Mouse (Mus musculus): Measurements from ENCODE around the gene Gm9945.
A peak's percentile ranks its signal among the peaks of the same experiment; 100 is the strongest.

The Gm9945 gene

GRCm38 (mm10) chr11:53479783-53480301 lies at the start of gene Gm9945, which contains the start of gene Sowaha:
TSS of gene Gm9945 (plus strand) at chr11:53480166.
TSS of gene Sowaha (minus strand) at chr11:53480274.
- no peak for DNase-seq (ENCODE audit: low spot score)

- no peak for DNase-seq (ENCODE audit: low spot score)
Measured at GRCm38 (mm10) chr11:53430300-53430669, 49.7 kb upstream of the Gm9945 start.

GRCm38 (mm10) chr11:53430670-53431346 lies 49.2 kb upstream of the Gm9945 start, which contains the start of the genes Uqcrq and Gdf9:
TSS of gene Uqcrq (minus strand) at chr11:53430831.
TSS of gene Gdf9 (plus strand) at chr11:53431023.
- DNase-seq (ENCODE audit: low spot score): peak; percentile 92

GRCm38 (mm10) chr11:53431347-53432056 lies 48.5 kb upstream of the Gm9945 start:
- no peak for DNase-seq (ENCODE audit: low spot score)

DNA sequence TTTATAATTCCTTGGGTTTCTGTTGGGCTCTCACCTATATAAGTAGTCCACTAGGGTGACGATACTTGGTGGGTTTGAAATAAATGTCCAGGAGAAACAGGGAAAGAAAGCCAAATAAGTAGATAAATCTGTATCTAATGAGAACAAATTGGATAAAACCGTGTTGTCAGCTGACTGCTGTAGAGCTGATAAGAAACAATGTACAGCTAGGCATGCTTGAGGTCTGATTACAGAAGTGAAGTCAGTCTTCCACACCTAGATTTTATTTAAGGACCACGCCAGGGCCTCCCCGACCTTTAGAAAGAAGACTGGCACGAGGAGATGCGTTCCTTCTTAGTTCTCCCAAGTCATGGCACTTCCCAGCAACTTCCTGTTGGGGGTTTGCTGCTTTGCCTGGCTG lies 46.9 kb upstream of the Gm9945 start:
- no peak for DNase-seq (ENCODE audit: low spot score)

DNA sequence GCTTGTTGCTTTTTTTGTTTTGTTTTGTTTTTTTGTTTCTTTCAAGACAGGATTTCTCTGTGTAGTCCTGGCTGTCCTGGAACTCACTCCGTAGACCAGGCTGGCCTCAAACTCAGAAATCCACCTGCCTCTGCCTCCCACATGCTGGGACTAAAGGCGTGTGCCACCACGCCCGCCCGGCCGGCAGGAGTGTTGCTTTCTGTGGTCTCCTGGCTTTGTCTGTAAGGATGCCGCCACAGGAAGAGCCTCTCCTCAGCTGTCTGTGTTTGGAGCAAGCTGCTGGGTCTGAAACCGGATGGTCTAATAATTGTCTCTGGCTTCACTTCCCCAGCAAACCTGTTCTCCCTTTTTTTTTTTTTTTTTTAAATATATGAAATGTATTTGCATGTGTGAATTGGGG lies 44.5 kb upstream of the Gm9945 start:
- no peak for DNase-seq (ENCODE audit: low spot score)

GRCm38 (mm10) chr11:53436338-53436737 lies 43.6 kb upstream of the Gm9945 start:
- DNase-seq (ENCODE audit: low spot score): no peak

- no peak for DNase-seq (ENCODE audit: low spot score)
Measured at GRCm38 (mm10) chr11:53441921-53442320, 38.0 kb upstream of the Gm9945 start.

DNA sequence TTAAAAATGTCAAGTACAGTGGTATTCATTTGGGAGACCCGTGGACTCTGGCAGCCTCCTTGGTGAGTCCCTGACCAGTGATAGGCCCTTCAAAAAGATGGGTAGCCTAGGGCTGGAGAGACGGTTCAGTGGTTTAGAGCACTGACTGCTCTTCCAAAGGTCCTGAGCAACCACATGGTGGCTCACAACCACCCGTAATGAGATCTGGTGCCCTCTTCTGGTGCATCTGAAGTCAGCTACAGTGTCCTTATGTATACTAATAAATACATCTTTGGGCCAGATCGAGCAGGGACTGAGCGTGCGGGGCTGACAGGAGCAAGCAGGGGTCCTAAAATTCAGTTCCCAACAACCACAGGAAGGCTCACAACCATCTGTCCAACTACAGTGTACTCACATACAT lies 36.1 kb upstream of the Gm9945 start:
- DNase-seq (ENCODE audit: low spot score): no peak

- no peak for DNase-seq (ENCODE audit: low spot score)
Measured at GRCm38 (mm10) chr11:53445562-53445961, 34.4 kb upstream of the Gm9945 start.

DNA sequence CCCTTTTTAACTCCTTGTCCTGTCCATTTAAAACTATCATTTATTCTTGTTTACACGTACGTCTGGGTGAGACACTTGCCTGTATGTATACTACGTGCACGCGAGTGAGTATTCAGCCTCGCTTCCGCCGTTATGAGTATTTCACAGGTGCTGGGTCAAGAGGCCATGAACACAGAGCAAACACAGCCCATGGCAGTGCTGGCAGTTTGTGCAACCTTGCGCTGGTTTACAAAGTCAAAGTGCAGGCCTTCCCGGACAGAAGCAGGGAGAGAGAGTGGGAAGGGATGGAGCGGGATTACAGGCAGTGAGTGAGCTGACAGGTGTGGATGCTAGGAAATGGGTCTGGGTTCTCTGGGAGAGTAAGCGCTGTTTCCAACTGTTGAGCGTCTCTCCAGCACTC lies 33.8 kb upstream of the Gm9945 start:
- no peak for DNase-seq (ENCODE audit: low spot score)

DNA sequence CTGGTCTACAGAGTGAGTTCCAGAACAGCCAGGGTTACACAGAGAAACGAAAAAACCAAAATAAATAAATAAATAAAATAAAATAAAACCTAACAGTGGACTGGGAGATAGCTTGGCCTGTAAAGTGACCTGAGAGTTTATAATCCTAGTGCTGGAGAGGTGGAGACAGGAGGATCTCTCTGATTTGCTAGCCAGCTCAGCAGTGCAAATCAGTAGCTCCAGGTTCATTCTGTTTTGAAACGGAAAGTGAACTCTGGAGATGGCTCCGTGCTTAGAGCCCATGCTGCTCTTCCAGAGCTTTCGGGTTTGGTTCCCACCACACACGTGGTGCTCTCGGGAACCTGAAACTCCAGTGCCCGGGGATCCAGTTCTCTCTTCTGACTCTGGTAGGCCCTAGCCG lies 32.0 kb upstream of the Gm9945 start:
- DNase-seq (ENCODE audit: low spot score): no peak

- no peak for DNase-seq (ENCODE audit: low spot score)
Measured at GRCm38 (mm10) chr11:53448529-53448928, 31.4 kb upstream of the Gm9945 start.

DNA sequence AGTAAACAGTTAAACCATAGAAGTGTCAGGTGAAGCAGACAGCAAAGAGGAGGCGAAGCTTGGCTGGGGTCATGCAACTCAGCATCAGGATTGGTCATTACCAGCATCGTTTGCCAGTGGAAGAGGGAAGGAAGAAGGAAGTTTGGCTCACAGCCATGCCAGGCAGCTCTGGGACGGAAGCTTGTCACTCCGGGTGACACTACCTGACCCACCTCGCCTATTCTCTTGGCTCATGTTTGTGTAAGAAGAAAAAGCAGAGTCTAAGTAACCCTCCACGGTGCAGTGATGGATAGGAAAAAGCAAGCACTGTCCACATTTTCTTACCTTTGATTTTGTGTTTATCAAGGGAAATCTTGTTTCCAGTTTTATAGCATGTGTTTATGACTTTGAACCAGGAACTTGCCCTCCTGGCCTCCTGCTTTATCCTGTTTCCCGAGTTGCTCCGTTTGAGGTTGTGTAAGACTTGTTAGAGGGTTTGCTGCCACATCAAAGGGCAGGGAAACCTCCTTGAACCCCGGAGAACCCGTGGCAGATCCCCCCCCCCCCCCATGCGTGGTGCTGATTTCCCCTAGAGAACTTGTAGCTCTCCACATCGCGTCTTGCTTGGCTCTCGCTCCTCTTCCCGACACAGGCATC lies 29.8 kb upstream of the Gm9945 start:
- DNase-seq (ENCODE audit: low spot score): no peak

DNA sequence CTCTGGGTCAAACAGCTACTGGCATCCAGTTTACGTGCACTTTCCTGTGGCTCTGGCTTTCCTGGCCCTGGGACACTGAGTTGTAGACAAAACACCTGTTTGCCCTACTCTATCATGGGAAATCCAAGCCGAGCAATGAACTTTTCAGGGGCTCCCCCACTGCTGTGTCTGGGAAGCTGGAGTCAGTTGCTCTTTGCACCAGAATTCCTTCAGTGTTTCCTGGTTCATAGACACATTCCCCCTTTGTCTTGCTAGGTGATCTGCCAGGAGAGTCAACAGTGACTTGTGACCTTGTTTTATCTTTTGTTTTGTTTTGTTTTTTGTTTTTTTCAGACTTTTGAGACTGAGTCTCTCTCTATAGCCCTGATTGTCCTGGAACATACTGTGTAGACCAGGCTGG lies 28.6 kb upstream of the Gm9945 start:
- no peak for DNase-seq (ENCODE audit: low spot score)

DNA sequence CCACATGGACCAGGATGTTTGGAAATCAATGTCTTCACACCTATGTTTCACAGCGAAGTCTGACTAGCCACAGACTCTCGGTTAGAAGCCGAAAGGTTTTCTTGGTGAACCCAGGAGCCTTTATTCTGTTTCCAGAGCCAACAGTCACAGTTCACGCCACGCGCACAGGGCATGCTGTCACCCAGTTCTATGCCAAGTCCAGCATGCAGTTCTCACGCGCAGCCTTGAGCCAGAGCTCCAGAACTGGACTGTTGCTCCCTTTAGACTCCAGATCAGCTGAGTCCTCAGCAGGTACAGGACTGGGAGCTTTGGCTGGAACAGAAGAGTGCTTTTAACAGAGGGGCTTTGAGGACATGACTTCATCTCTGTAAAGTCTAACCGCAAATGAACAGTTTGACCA lies 27.6 kb upstream of the Gm9945 start:
- no peak for DNase-seq (ENCODE audit: low spot score)

DNA sequence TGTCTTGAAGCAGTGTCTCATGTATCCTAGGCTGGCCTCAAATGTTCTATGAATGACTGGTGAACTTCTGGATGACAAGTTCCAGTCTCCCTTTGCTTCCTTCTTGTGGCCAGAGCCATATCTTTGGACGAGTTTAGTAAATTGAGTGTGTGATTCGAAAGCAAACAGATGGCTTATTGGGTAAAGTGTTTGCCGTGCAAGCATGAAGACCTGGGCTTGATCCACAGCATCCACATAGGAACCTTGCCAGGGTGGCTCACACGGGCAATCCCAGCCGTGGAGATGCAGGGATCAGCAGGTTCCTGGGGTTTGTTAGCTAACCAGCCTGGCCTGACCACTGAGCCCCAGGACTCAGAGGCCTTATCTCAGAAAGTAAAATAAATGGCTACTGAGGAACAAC lies 26.9 kb upstream of the Gm9945 start:
- no peak for DNase-seq (ENCODE audit: low spot score)

DNA sequence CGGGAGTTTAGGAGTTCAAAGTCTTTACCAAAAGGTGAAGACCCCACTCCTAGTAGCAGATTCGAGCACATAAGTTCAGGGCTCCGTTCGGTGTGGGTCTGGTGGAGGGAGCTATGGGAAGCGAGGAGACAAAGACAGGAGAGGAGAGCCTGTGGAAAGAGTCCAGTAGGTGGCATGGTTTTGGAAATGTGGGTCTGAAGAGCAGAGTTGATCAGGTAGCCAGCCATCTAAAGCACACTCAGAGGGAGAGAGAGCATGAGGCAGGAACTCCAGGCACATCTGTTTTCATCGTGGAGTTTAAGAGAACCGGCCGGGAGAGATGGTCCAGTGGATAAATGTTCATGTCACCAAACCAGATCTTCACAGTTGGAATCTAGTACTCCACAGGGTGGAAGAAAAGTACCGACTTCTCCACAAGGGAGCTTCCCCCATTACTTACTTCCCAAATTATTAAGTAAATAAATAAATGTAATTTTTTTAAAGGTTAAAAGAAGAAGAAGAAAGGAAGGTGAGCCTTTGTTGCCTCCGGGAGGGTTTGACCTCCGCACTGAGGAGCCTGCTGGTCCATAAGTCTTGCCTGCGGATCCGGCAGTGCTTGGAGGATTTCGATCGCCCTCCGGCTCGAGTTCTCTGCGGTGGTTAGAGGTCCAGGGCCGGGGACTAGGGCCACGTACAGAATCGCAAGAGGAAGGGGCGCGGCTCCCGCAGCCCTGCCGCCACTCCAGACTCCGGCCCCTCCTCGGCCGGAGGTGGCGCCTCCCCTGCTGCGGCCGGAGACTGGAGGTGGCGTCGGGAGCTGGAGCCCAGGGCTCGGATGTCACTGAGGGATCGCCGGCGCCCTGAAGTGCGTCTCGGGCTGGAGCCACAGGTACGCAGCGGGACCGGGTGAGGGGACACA lies 23.2 kb upstream of the Gm9945 start, which contains the start of the genes Gm10447 and Shroom1:
Gm10447 (minus strand) TSS at position 637 of the 898 bp plus-strand sequence.
Shroom1 (plus strand) TSS at position 732 of the 898 bp plus-strand sequence.
- no peak for DNase-seq (ENCODE audit: low spot score)

DNA sequence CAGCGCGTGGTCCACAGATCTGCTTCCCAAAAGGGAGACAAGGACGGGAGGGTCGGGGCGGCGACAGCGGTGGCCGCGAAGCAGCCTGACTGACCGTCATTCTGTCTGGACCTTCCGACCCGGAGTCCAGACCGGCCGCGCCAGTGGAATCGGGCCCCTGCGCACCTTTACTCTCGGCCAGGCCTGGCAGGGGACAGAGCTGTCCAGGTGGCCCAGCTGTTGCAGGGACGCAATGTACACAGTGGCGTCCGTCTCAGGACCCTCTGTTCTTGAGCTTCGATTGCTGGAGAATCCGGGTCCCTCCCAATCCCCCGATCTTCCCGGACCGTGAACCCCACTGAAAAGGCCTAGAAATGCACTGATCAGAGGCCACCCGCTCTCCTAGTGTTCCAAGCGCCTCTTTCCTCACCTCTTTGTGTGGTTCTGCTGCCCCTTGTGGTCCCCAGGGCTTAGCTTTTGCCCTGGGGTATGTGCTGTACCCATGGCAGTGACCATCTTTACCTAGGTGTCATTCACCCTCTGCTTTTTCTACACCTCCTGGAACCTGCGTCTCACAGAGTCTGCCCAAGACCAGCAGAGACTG lies 22.5 kb upstream of the Gm9945 start:
- DNase-seq (ENCODE audit: low spot score): no peak

DNA sequence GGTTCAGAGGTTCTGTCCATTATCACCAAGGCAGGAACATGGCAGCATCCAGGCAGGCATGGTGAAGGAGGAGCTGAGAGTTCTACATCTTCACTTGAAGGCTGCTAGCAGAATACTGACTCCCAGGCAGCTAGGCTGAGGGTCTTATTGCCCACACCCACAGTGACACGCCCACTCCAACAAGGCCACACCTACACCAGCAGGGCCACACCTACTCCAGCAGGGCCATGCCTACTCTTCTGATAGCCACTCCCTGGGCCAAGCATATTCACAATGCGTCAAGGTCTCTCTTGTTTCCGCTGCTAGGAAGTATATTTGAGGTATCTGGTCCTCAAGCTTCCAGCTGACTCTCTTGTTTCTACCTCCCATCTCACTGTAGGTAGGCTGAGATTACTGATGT lies 21.0 kb upstream of the Gm9945 start:
- DNase-seq (ENCODE audit: low spot score): no peak

- no peak for DNase-seq (ENCODE audit: low spot score)
Measured at GRCm38 (mm10) chr11:53460192-53460591, 19.8 kb upstream of the Gm9945 start.
